Mouse (Mus musculus): ENCODE measurements around the gene Rnf41.

Gene Rnf41

GRCm38 (mm10) chr10:128487861-128488712, 76.6 kb downstream of the Rnf41 start:
- no peak for DNase-seq

- DNase-seq = no peak
Observed at GRCm38 (mm10) chr10:128488776-128489175, 77.3 kb downstream of the Rnf41 start.

GRCm38 (mm10) chr10:128489380-128489779, 77.9 kb downstream of the Rnf41 start:
- DNase-seq = no peak

GRCm38 (mm10) chr10:128489785-128490184, 78.3 kb downstream of the Rnf41 start:
- no peak for DNase-seq

GRCm38 (mm10) chr10:128490232-128490631, 78.8 kb downstream of the Rnf41 start:
- no peak for DNase-seq

- no peak for DNase-seq
Observed at GRCm38 (mm10) chr10:128490912-128491311, 79.5 kb downstream of the Rnf41 start.
